Mouse (Mus musculus) ES-Bruce4 (cell line): ENCODE data around the gene Zbtb34. TPM values are rescaled to one million over a fixed set of nuclear protein-coding genes. Genes with fewer than 3 reads are reported as not detected.

ENCODE experiments used
- H3K27ac ChIP-seq: 2 replicates; pipeline ENCODE4 v1.5.1; 2012; ENCODE audit warnings: low read length, inconsistent platforms; ENCODE audit not compliant: insufficient read depth
- H3K27me3 ChIP-seq: 2 replicates; pipeline ENCODE4 v1.6.1; 2012; ENCODE audit warnings: mild to moderate bottlenecking, low read length, inconsistent platforms; ENCODE audit not compliant: control insufficient read depth, poor library complexity, insufficient read depth, severe bottlenecking
- H3K36me3 ChIP-seq: 2 replicates; pipeline ENCODE4 v1.6.1; 2012; ENCODE audit warnings: inconsistent platforms, mild to moderate bottlenecking, low read length, moderate library complexity; ENCODE audit not compliant: control insufficient read depth, poor library complexity, insufficient read depth, severe bottlenecking
- H3K4me1 ChIP-seq: one replicate; pipeline ENCODE4 v1.8.1; 2011; ENCODE audit warnings: low read length; ENCODE audit not compliant: control insufficient read depth, insufficient read depth
- H3K4me3 ChIP-seq: 2 replicates; pipeline ENCODE4 v1.5.1; 2011; ENCODE audit warnings: low read depth, mild to moderate bottlenecking, low read length
- H3K9ac ChIP-seq: 2 replicates; pipeline ENCODE4 v1.6.1; 2012; ENCODE audit warnings: low read depth, mild to moderate bottlenecking, inconsistent platforms; ENCODE audit not compliant: poor library complexity, severe bottlenecking
- H3K9me3 ChIP-seq: replicated peaks from 2 replicates; pipeline ENCODE4 v1.6.1; 2012; ENCODE audit warnings: mild to moderate bottlenecking, low read length, inconsistent platforms; ENCODE audit not compliant: control insufficient read depth, poor library complexity, insufficient read depth, severe bottlenecking
- CTCF ChIP-seq: IDR thresholded peaks from one replicate; pipeline ENCODE4 v1.8.1; 2011; ENCODE audit warnings: low read depth, low read length
- EP300 ChIP-seq: IDR thresholded peaks from 2 replicates; pipeline ENCODE4 v1.6.1; 2011; ENCODE audit warnings: low read depth, low read length; ENCODE audit not compliant: insufficient read depth
- POLR2A ChIP-seq: IDR thresholded peaks from one replicate; pipeline ENCODE4 v1.8.1; 2011; ENCODE audit warnings: low read length; ENCODE audit not compliant: insufficient read depth
- polyA plus RNA-seq: library from polyadenylated mRNA; stranded (reverse); fragments of >200 nt; gene quantifications from 2 replicates; pipeline ENCODE4 v1.2.4, GENCODE M21; 2011; ENCODE audit warnings: low read depth; ENCODE audit not compliant: missing spikeins, insufficient read depth, insufficient read length

The Zbtb34 gene
- polyA plus RNA-seq, 1 experiment: 21.4 TPM

DNA sequence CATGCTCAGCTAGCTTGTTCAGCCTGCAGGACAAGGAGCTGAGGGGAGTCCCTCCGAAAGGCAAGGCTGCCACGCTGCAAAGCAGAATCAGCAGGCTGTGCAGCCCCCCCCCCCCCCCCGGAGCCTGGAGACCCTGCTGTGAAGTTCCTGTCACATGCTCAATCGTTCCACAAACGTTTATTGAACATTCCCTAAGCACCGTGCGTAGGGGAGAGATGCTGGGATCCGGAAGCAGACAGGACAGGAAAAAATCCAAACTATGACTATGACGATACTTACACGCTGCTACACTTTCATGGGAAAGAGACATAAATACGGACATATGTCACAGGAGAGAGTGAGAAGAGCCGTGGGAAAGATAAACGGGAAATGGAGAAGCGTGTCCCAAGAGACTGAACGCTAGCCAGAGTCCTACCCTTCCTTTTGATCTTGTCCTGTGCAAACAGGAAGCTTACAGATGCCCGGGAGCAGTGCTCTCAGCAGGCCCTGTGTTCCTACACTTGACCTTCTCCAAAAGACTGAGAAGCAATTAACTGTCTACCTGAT, 5.0 kb upstream of the Zbtb34 start:
- Histone ChIP-seq H3K9ac (no peak overlapping the region), H3K4me3 (no peak overlapping the region), H3K36me3 (no peaks in the 10 kb centered on the region), H3K27me3 (no peaks in the 10 kb centered on the region), H3K9me3 (no peaks in the 10 kb centered on the region), H3K27ac (peak overlapping the region; percentile 91), H3K4me1 (peaks cover 14% of the 10 kb centered on the region)
- peak; percentile 74; the same call in 1 of the 2 replicates for TF ChIP-seq EP300
- no peak for TF ChIP-seq CTCF

DNA sequence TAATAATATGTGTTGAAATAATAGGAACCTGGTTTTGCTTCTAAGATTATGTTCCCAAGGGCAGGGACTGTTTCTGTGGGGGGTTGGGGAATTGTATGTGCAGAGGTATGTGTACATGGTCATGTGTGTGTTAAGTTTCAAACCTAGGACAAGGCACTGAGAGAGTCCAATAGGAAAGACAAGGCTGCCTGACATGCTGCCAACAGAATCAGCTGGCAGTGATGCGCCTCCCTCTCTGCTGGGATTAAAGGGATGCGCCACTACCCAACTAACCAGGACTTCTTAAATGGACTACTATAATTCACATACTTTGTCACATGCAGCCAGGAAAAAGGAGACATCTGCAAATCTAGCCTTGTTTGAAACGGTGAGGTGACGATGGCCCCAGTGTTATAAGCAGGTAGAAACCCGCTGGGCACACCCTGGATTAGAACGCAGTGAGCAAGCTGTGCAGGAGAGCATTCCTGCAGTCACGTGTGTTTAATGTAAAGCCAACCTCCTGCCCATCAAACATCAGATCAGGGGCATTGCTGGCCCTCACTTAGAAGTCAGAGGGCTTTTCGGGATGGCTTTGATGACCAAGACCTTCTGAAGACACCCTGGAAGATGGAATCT, 4.0 kb upstream of the Zbtb34 start:
- Histone ChIP-seq H3K36me3 (no peaks in the 10 kb centered on the region), H3K4me1 (peaks cover 12% of the 10 kb centered on the region), H3K27ac (no peak overlapping the region)

DNA sequence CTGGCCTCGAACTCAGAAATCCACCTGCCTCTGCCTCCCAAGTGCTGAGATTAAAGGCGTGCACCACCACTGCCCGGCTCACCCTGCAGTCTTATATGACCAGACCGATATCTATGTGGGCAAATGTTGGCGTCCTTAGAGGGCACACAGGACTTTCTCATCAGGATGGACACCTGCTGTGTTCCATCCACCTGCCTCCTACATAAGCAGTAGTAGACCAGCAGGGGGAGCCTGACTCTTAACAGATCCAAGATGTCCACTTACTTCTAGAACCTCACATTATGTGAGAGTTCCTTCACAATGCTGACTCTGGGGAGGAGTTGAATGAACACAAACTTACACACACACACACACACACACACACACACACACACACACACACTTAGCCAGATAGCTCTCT, 1.8 kb upstream of the Zbtb34 start:
- H3K4me1 ChIP-seq: peaks cover 7% of the 10 kb centered on the region
- peaks cover under 1% of the 10 kb centered on the region; the same call in 1 of the 2 replicates for H3K36me3 ChIP-seq
- no peak overlapping the region for H3K9ac ChIP-seq
- H3K27me3 ChIP-seq: no peaks in the 10 kb centered on the region
- H3K9me3 ChIP-seq: no peaks in the 10 kb centered on the region
- no peak overlapping the region for H3K27ac ChIP-seq
- H3K4me3 ChIP-seq: no peak overlapping the region
- TF ChIP-seq CTCF: peak; percentile 58
- TF ChIP-seq POLR2A: no peak

More for the DNA sequence above, 4.0 kb upstream of the Zbtb34 start:
- TF ChIP-seq CTCF (no peak), EP300 (no peak), POLR2A (no peak)
- H3K27me3 ChIP-seq: no peaks in the 10 kb centered on the region
- no peak overlapping the region for H3K4me3 ChIP-seq
- no peaks in the 10 kb centered on the region for H3K9me3 ChIP-seq
- H3K9ac ChIP-seq: no peak overlapping the region

- Histone ChIP-seq H3K27me3 (no peaks in the 10 kb centered on the region), H3K4me3 (peak overlapping the region; percentile 98), H3K27ac (peak overlapping the region; percentile 33; the same call in 1 of the 2 replicates), H3K9ac (peak overlapping the region; percentile 95), H3K4me1 (peaks cover 4% of the 10 kb centered on the region), H3K9me3 (no peaks in the 10 kb centered on the region), H3K36me3 (peaks cover 2% of the 10 kb centered on the region)
- TF ChIP-seq EP300 (no peak), CTCF (no peak), POLR2A (no peak)
These were observed 898 bp downstream of the Zbtb34 start for GRCm38 (mm10) chr2:33430081-33430770.

DNA sequence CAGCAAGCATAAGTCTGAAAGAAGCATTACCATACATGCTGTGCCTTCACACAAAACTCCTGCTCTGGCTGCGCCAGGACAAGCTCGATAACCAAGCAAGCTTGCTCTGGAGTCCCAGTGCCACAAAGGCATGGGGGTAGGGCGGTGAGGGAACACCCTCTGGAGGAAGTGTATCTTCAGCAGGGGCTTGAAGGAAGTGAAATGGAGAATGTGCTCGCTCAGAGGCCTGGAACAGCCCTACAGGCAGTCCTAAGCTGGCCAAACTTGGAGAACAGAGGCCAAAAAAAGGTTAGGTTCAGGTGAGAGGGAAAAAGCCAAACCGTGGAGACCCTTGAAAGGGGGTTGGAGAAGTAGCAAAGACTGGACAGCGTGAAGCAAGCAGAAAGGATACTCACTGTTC, 1.8 kb downstream of the Zbtb34 start:
- no peaks in the 10 kb centered on the region for H3K9me3 ChIP-seq
- H3K27ac ChIP-seq: peak overlapping the region; percentile 33

GRCm38 (mm10) chr2:33426640-33427398, 4.3 kb downstream of the Zbtb34 start:
- Histone ChIP-seq H3K4me1 (peaks cover 2% of the 10 kb centered on the region), H3K4me3 (no peak overlapping the region), H3K36me3 (peaks cover 8% of the 10 kb centered on the region), H3K27ac (peak overlapping the region; percentile 60), H3K9me3 (no peaks in the 10 kb centered on the region), H3K27me3 (no peaks in the 10 kb centered on the region), H3K9ac (no peak overlapping the region)
- TF ChIP-seq EP300 (peak; percentile 74), CTCF (no peak)

More for the DNA sequence above, 1.8 kb downstream of the Zbtb34 start:
- Histone ChIP-seq H3K36me3 (peaks cover 2% of the 10 kb centered on the region), H3K4me1 (peaks cover 4% of the 10 kb centered on the region), H3K9ac (peak overlapping the region; percentile 95; the same call in 1 of the 2 replicates), H3K27me3 (no peaks in the 10 kb centered on the region), H3K4me3 (peak overlapping the region; percentile 49; the same call in 1 of the 2 replicates)
- TF ChIP-seq EP300 (no peak), POLR2A (no peak), CTCF (no peak)
